Mouse (Mus musculus) MEL (cell line): Measurements from ENCODE around the gene Gm37240.

ENCODE experiments used
- CTCF ChIP-seq, 3 experiments: IDR thresholded peaks in 2 of 3; conservative IDR thresholded peaks in 1 of 3; 2 replicates each; pipeline ENCODE4 v1.5.1; 2011 to 2012; ENCODE audit warnings: low read length in 3 of 3, low read depth in 2 of 3, mild to moderate bottlenecking in 2 of 3, improper control_type of control experiment in 1 of 3, inconsistent platforms in 1 of 3, mixed read lengths in 1 of 3, moderate library complexity in 1 of 3; ENCODE audit not compliant: control insufficient read depth in 1 of 3, insufficient read depth in 1 of 3, poor library complexity in 1 of 3, severe bottlenecking in 1 of 3
- E2F4 ChIP-seq: IDR thresholded peaks from 2 replicates; pipeline ENCODE4 v1.6.1; 2011; ENCODE audit warnings: low read depth, low read length, improper control_type of control experiment, borderline replicate concordance
- ELF1 ChIP-seq: IDR thresholded peaks from 2 replicates; pipeline ENCODE4 v1.6.1; 2014; ENCODE audit warnings: low read depth, mild to moderate bottlenecking, inconsistent platforms, low read length, improper control_type of control experiment, moderate library complexity
- EP300 ChIP-seq, 2 experiments: IDR thresholded peaks; 2 replicates each; pipeline ENCODE4 v1.6.1; 2011; ENCODE audit warnings: improper control_type of control experiment in 2 of 2, low read length in 2 of 2, low read depth in 1 of 2, mild to moderate bottlenecking in 1 of 2
- GATA1 ChIP-seq: IDR thresholded peaks from 2 replicates; pipeline ENCODE4 v1.6.1; 2011; ENCODE audit warnings: low read depth, low read length, improper control_type of control experiment
- MAX ChIP-seq: IDR thresholded peaks from 2 replicates; pipeline ENCODE4 v1.6.1; 2011; ENCODE audit warnings: low read length, improper control_type of control experiment
- NRF1 ChIP-seq: IDR thresholded peaks from 2 replicates; pipeline ENCODE4 v1.6.1; 2014; ENCODE audit warnings: low read depth, mild to moderate bottlenecking, inconsistent platforms, low read length, improper control_type of control experiment, moderate library complexity; ENCODE audit not compliant: poor library complexity, insufficient read depth, severe bottlenecking
- POLR2A ChIP-seq, 2 experiments: IDR thresholded peaks; 2 replicates each; pipeline ENCODE4 v1.6.1; 2011 to 2012; ENCODE audit warnings: low read length in 2 of 2, mild to moderate bottlenecking in 2 of 2, control low read depth in 1 of 2, improper control_type of control experiment in 1 of 2, low read depth in 1 of 2, moderate library complexity in 1 of 2; ENCODE audit not compliant: control insufficient read depth in 1 of 2, insufficient read depth in 1 of 2, poor library complexity in 1 of 2
- TCF12 ChIP-seq: IDR thresholded peaks from 2 replicates; pipeline ENCODE4 v1.6.1; 2014; ENCODE audit warnings: low read depth, mild to moderate bottlenecking, inconsistent platforms, low read length, improper control_type of control experiment, moderate library complexity
- UBTF ChIP-seq: IDR thresholded peaks from 2 replicates; pipeline ENCODE4 v1.6.1; 2012; ENCODE audit warnings: low read depth, mild to moderate bottlenecking, inconsistent platforms, low read length, improper control_type of control experiment, moderate library complexity, borderline replicate concordance; ENCODE audit not compliant: insufficient read depth
- USF2 ChIP-seq, 2 experiments: IDR thresholded peaks; 2 replicates each; pipeline ENCODE4 v1.6.1; 2011 to 2012; ENCODE audit warnings: improper control_type of control experiment in 2 of 2, low read length in 2 of 2, borderline replicate concordance in 1 of 2, inconsistent platforms in 1 of 2, low read depth in 1 of 2, mild to moderate bottlenecking in 1 of 2; ENCODE audit not compliant: insufficient read depth in 1 of 2
- ZMIZ1 ChIP-seq: IDR thresholded peaks from 2 replicates; pipeline ENCODE4 v1.6.1; 2012; ENCODE audit warnings: low read depth, mild to moderate bottlenecking, inconsistent platforms, low read length, improper control_type of control experiment, moderate library complexity

DNA sequence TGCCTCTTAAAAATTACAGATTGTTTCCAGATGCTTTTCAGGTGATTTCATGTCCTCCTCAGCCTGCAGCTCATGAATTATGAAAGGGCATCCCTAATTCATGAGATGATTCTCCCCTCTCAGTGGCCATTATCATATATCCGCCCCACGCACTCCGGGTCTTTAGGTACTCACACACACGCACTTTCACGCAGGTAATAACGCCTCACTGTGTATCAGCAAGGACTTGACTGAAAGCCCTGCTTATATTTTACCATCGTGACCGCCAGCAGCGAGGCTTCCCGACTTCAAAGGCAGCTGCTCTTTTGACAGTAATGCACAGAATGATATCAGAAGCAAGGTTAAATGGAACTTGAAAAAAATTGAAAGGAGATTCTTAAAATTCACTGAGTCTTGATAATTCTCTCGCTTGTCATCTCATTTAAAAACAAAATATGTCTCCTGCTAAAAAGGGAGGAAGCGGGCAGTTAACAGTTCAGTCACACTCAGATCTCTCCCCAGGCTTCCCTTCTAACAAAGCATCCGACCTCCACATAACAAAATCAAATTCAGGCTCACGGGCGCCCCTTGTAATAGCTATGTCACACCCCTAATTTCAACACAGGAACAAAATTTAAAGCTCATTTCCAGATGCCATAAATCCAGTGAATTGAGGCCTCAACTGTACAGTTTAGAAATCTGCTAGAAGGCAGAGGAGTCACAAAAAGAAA is 66.3 kb downstream of the Gm37240 start:
- TF ChIP-seq NRF1 = no peak
- TF ChIP-seq CTCF (IDR thresholded peaks at IDR 0.05 in 2 of 3, conservative IDR thresholded peaks at IDR 0.05 in 1 of 3; ENCODE audit: control insufficient read depth in 1 of 3, insufficient read depth in 1 of 3, low read depth in 2 of 3, low read length in 3 of 3, poor library complexity in 1 of 3, severe bottlenecking in 1 of 3) = no peak
- TF ChIP-seq GATA1 = no peak
- TF ChIP-seq TCF12 = no peak
- TF ChIP-seq POLR2A (IDR thresholded peaks at IDR 0.05; ENCODE audit: control insufficient read depth in 1 of 2, insufficient read depth in 1 of 2, low read depth in 1 of 2, low read length in 2 of 2, poor library complexity in 1 of 2) = no peak
- no peak for TF ChIP-seq ELF1
- no peak for TF ChIP-seq MAX
- no peak for TF ChIP-seq EP300 (IDR thresholded peaks at IDR 0.05; ENCODE audit: low read depth in 1 of 2, low read length in 2 of 2)
- TF ChIP-seq E2F4 = no peak
- TF ChIP-seq UBTF = no peak
- no peak for TF ChIP-seq ZMIZ1
- no peak for TF ChIP-seq USF2 (IDR thresholded peaks at IDR 0.05; ENCODE audit: borderline replicate concordance in 1 of 2, insufficient read depth in 1 of 2, low read depth in 1 of 2, low read length in 2 of 2)
